Mouse (Mus musculus) gastrocnemius, adult 2 months (tissue): ENCODE measurements around the gene Hk2. TPM values are rescaled to one million over a fixed set of nuclear protein-coding genes. Genes with fewer than 3 reads are reported as not detected.

ENCODE experiments used
- DNase-seq: peaks from one replicate; pipeline ENCODE4 v3.0.0; 2022
- H3K27ac ChIP-seq: fragments of 200-600 bp; 2 replicates; pipeline ENCODE4 v1.8.1; 2022; ENCODE audit warnings: mild to moderate bottlenecking
- H3K4me3 ChIP-seq: fragments of 200-600 bp; 2 replicates; pipeline ENCODE4 v1.8.1; 2022; ENCODE audit warnings: mild to moderate bottlenecking, moderate library complexity
- CTCF ChIP-seq: fragments of 200-600 bp; IDR thresholded peaks from 2 replicates; pipeline ENCODE4 v1.8.1; 2022; ENCODE audit warnings: antibody characterized with exemption, mild to moderate bottlenecking, moderate library complexity
- intact Hi-C: fragments of 180-260 bp; cut with DNase I; formaldehyde crosslinking; loops from one replicate; pipeline ENCODE4 v1.15.1; 2025
- total RNA-seq, 2 experiments: library from RNA; stranded (reverse); gene quantifications; 2 replicates each; pipeline ENCODE4 v1.2.3; 2021

The Hk2 gene
- total RNA-seq, 2 experiments from 2014 or later: 243 to 313 TPM

DNA sequence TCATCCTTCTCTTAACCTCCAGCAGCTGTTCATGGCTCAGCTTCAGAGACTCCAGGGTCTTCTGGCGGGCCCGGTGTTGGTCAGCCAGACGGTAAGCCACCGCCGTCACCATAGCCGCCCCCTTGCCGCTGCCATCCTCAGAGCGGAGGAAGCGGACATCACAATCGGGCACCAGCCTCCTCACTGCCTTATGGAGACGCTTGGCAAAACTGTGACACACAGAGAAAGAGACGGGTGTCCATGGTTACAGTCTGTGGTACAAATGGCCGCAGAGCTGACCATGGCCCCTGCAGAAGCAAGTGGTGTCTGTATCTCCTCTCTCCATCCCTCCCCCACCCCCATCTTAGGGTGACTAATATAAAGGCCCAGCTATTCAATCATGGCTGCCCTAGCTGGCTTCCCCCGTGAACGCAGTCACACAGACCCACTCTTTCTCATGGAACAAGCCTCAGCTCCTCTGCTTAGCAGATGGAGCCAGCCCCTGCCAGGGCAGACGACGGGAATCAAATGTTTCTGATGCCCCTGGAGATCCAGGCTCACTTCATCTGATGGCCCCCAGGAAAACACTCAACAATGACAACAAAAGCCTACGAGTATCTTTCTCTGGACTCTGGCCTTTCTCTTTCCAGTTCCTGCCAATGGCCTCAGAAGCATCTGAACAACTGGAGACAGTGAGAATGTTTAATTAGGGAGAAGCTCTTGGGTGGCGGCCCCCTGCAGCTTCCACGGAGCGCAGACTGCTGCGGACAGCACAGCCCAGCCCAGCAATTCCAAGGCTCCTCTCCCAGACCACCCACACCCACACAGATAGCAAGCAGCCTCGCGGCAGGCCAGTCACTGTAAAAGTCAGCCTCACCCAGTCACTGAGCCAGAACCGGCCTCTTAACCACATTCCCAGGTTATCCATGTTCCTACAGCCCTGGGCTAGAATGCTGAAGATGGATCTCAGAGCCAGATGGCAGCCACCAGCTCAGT lies 37.3 kb downstream of the Hk2 start:
- intact Hi-C loops: no loop called here
- Histone ChIP-seq H3K27ac (no peak overlapping the region), H3K4me3 (no peak overlapping the region)
- DNase-seq: no peak
- no peak for TF ChIP-seq CTCF

DNA sequence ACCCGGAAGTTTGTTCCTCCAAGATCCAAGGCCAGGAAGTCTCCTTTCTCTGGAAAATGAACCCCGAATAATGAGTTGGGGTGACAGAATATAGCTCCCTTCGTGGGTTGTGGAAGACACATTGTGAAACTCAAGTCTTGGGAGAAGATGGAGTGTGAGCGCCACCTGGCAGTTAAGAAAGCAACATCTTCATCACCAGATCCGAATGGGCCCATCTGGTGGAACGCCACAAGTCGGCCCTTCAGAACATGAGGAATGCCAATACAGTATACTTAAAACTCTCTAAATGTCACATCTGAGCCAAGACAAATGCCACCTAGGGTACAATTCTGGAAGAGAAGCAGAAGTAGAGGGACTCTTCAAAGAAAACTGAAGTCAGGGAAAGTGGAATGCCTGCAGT lies 38.9 kb downstream of the Hk2 start:
- no peak for TF ChIP-seq CTCF
- intact Hi-C loops: no loop called here
- Histone ChIP-seq H3K27ac (no peak overlapping the region), H3K4me3 (no peak overlapping the region)
- DNase-seq: no peak

DNA sequence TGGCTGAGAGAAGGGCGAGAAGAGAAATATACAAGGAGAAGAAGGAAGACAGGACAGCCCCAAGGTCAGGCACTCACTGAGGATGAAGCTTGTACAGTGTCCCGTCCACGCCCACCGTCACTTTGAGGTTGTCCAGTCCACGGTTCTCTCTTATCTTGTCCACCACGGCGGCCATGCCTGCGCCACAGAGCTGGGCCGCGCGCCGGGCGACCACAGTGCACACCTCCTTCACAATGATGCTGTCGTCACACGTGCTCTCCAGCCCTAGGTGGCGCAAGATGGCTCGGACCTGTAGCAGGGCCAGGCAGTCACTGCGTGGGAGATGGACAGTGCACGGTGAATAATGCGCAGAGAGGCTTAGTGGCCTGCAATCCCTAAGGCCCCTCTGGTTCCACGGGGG lies 45.6 kb downstream of the Hk2 start:
- Histone ChIP-seq H3K4me3 (no peak overlapping the region), H3K27ac (no peak overlapping the region)
- no peak for DNase-seq
- TF ChIP-seq CTCF: no peak
- intact Hi-C loops: no loop called here

DNA sequence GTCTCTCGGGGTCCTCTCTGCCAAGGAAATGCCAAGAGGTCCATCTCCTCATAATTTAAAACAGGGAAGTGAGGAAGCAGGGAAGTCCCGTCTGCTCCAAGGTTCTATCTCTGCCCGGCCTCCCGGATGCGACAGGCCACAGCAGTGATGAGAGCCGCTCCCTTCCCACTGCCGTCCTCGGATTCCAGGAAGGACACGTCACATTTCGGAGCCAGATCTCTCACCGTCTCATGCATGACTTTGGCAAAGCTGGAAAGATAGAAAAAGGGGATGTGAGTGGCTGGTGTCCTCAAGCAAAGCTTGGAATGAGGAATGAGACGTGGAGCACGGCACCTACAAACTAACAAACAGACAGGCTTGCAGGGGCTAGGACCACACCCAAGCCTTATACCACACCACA lies 47.0 kb downstream of the Hk2 start:
- no peak for DNase-seq
- H3K4me3 ChIP-seq: no peak overlapping the region
- no peak for TF ChIP-seq CTCF
- no peak overlapping the region for H3K27ac ChIP-seq
- intact Hi-C loops: no loop called here

DNA sequence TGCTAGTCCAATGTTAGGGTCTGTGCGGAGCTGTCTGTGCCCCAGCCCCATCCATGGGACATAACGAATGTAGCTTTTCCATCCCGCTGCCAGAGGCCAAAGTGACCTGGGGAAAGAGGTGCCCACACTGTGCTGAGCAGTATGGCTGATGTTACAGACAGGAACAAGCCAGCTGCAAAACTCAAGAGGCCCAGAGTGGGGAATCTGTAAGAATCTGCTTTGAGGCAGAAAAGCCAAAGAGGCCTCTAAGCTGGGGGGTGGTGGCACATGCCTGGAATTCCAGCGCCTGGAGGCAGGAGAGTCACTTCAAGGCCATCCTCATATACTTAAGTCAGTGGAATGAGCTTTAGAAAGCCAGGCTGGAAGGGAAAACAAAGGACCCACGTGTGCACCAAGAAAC lies 50.9 kb downstream of the Hk2 start:
- H3K27ac ChIP-seq: no peak overlapping the region
- no peak for TF ChIP-seq CTCF
- intact Hi-C loops: no loop called here
- peak; percentile 10 for DNase-seq
- no peak overlapping the region for H3K4me3 ChIP-seq

DNA sequence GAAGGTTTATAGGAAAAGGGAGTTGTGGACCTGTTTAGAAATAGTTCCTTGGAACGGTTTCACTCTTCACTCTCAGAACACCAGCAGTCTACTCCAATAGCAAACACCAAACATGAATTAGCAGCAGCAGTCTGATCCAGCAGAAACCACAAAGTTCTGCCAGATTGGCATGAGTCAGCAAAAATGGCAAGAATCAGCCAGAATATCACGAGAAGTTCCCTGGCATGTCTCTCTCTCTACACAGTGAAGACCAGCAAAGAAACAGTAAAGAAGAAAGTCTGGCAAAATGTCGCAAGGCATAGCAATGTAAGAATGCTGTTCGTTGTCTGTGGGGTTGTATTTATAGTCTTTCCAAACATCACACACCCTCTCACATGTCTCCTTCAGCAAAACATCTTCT lies 58.1 kb downstream of the Hk2 start:
- intact Hi-C loops: no loop called here
- Histone ChIP-seq H3K4me3 (no peak overlapping the region), H3K27ac (no peak overlapping the region)
- no peak for TF ChIP-seq CTCF
- no peak for DNase-seq

DNA sequence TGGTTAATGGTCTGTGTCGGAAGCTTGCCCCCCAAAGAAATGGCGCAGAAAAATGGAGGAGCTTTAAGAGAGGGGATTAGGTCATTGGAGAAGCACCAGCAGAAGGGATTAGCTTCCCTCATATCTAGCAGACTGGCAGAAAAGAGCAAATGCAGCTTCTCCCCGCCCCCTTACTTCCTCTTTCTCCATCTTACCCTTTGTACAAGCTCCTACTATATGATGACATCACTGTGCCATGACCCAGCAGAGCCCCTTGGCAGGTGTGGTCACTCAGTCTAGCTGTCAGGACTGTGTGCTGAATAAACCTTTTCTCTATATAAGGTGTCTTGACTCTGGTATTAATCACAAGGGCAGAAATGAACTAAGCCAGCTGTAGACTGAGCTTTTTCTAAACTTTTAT lies 58.6 kb downstream of the Hk2 start:
- intact Hi-C loops: loop anchor here (2.0 kb wide), 1 partner anchor 255 kb away; no protein-coding TSS in a partner anchor
- Histone ChIP-seq H3K4me3 (no peak overlapping the region), H3K27ac (no peak overlapping the region)
- TF ChIP-seq CTCF: no peak
- DNase-seq: no peak

DNA sequence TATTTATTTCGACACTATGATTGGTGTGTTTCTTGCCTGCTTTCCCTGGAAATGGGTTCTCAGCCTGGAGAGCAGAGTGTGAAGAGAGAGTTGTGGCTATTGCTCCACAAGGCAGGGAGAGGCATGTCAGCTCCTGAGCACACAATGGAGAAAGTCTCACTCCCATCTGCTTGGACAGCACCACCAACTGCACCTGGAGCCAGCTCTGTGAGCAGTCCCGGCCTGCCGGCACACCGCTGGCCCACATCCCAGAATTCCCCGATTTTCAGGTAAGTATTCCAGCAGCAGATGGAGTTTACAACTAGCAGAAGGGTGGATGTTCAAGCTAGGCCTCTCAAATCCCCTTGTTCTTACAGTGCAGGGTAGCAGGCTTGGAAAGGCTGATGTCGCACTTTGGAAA lies 59.0 kb downstream of the Hk2 start:
- no peak for DNase-seq
- H3K4me3 ChIP-seq: no peak overlapping the region
- H3K27ac ChIP-seq: no peak overlapping the region
- no peak for TF ChIP-seq CTCF
- intact Hi-C loops: loop anchor here (2.0 kb wide), 1 partner anchor 256 kb away; no protein-coding TSS in a partner anchor

DNA sequence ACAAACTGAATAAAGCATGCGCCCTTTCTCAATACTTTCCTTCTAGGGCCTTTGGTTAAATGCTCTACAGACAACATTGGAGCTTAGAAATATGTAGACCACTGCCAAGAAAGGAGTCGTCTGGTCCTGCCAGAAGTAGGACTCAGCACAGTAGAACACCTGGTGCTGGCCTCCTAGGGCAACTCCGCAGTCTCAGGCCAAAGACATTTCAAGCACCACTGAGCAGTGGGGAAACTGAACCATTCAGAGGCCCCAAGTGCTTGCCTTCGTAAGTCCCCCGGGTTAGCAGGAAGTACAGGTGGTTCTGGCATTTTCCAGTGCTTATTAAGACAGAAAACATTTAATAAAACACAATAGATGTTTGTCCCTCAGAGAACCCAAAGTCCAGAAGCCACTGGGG lies 59.4 kb downstream of the Hk2 start:
- intact Hi-C loops: loop anchor here (2.0 kb wide), 1 partner anchor 256 kb away; no protein-coding TSS in a partner anchor
- no peak overlapping the region for H3K27ac ChIP-seq
- no peak for DNase-seq
- no peak overlapping the region for H3K4me3 ChIP-seq
- no peak for TF ChIP-seq CTCF

DNA sequence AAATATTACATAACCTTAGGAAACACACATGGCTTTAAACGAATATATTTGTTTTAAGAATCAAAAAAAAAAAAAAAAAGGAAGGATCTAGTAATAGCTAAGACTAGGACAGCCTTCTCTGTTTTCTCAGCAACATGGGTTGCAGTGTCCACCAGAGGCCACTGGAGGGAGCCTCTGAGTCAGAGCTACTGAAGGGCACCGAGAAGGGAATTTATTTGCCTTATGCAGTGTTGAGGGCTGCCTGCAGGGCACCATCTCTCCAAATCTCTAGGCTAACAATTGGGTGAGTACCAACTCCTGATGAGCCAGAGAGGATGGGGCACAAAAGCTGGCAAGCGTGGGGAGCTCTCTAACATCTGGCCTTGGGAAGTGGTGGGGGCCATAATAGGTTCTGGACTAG lies 60.0 kb downstream of the Hk2 start:
- intact Hi-C loops: loop anchor here (2.0 kb wide), 1 partner anchor 257 kb away; no protein-coding TSS in a partner anchor
- Histone ChIP-seq H3K27ac (no peak overlapping the region), H3K4me3 (no peak overlapping the region)
- TF ChIP-seq CTCF: peak; percentile 95
- DNase-seq: peak; percentile 74

DNA sequence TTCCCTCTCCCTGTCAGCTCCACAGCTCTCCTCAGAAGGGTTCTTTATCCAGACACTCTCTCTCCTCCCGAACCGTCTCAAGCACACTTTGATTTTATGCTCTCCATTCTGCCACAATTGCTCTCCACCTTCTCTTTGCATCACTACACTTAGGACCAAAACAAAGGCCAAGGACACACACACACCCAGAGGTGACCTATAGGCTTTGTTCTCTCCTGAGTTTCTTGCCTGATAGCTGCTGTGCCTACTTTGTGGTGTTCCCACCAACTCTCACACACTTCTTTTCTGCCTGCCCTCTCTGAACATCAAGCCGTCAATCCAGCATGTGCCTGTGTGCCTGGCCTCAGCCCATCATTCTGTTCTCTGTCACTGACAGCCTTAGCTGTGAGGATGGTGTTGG lies 66.5 kb downstream of the Hk2 start:
- Histone ChIP-seq H3K4me3 (no peak overlapping the region), H3K27ac (no peak overlapping the region)
- no peak for DNase-seq
- intact Hi-C loops: loop anchor here (10.0 kb wide), 1 partner anchor 413 kb away; no protein-coding TSS in a partner anchor
- no peak for TF ChIP-seq CTCF

DNA sequence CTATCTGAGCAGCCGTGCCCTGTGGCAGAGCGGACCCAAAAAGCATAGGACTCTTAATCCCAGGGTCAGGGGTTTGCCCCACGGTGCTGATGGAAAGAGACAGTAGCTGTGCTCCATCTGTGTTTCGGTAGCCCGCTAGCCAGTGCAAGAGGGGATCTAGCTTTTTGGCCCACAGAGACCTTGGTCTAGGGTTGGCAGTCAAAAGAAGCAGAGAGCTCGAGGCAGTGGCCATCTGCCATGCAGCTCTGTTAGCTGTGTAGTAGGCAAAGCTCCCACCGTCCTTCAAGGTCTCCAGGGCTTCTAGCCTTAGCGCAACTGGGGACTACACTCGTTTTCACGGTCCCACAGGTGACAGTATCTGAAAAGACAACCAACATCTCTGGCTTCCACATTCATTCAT lies 67.0 kb downstream of the Hk2 start:
- intact Hi-C loops: loop anchor here (10.0 kb wide), 1 partner anchor 412 kb away; no protein-coding TSS in a partner anchor
- Histone ChIP-seq H3K27ac (no peak overlapping the region), H3K4me3 (no peak overlapping the region)
- no peak for TF ChIP-seq CTCF
- no peak for DNase-seq

DNA sequence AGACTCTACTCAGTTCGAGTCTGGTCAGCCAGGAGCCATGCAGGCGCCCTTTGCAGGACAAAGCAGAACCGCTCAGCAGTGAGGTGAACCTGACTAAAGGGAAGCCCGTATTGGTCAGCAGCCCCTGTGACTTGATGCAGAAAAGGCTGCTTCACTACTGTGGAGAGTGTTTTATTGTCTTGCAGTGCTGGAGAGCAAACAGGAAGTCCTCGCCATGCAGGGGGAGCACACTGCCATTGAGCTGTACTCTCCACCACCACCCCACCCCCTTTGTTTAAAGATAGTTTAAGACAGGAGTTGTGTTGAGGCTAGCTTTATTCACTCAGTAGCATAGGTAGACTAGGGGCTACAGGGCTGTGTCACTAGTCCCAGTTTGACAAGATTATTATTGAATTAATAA lies 69.0 kb downstream of the Hk2 start, which contains the start of gene Pole4:
Gene Pole4, minus strand, starts transcription at position 145 of the 400 bp plus-strand sequence.
- DNase-seq: no peak
- no peak for TF ChIP-seq CTCF
- Histone ChIP-seq H3K4me3 (no peak within 1 kb of the TSS), H3K27ac (no peak within 1 kb of the TSS)
- intact Hi-C loops: loop anchor here (10.0 kb wide), 1 partner anchor 410 kb away; no protein-coding TSS in a partner anchor
